Mouse (Mus musculus) MEL (cell line): ENCODE measurements around the gene Hpse. TPM values are rescaled to one million over a fixed set of nuclear protein-coding genes. Genes with fewer than 3 reads are reported as not detected.

Experiments
- DNase-seq: peaks from one replicate; pipeline ENCODE4 v3.0.0; 2011; ENCODE audit warnings: low read depth, low spot score
- H3K27ac ChIP-seq: 2 replicates; pipeline ENCODE4 v1.5.1; 2012; ENCODE audit warnings: low read depth, mild to moderate bottlenecking, control low read depth, low read length, moderate library complexity; ENCODE audit not compliant: control insufficient read depth
- H3K27me3 ChIP-seq, 2 experiments: fragments of 150-350 bp in 1 of 2; sonication (generic) in 1 of 2; 2 replicates each; pipeline ENCODE4 v1.6.1; 2012; ENCODE audit warnings: low read length in 2 of 2, mild to moderate bottlenecking in 2 of 2, improper control_type of control experiment in 1 of 2, moderate library complexity in 1 of 2; ENCODE audit not compliant: insufficient read depth in 2 of 2, control insufficient read depth in 1 of 2
- H3K36me3 ChIP-seq, 2 experiments: 2 replicates each; pipeline ENCODE4 v1.6.1; 2012 to 2014; ENCODE audit warnings: low read length in 2 of 2, improper control_type of control experiment in 1 of 2, inconsistent platforms in 1 of 2, mild to moderate bottlenecking in 1 of 2; ENCODE audit not compliant: insufficient read depth in 2 of 2, control insufficient read depth in 1 of 2
- H3K4me1 ChIP-seq, 2 experiments: fragments of 150-350 bp in 1 of 2; sonication (generic) in 1 of 2; 2 replicates each; pipeline ENCODE4 v1.6.1; 2012; ENCODE audit warnings: low read length in 2 of 2, improper control_type of control experiment in 1 of 2, mild to moderate bottlenecking in 1 of 2; ENCODE audit not compliant: insufficient read depth in 2 of 2, control insufficient read depth in 1 of 2
- H3K4me3 ChIP-seq, 2 experiments: fragments of 150-350 bp in 1 of 2; sonication (generic) in 1 of 2; 2 replicates each; pipeline ENCODE4 v1.5.1; 2012; ENCODE audit warnings: low read depth in 2 of 2, low read length in 2 of 2, mild to moderate bottlenecking in 2 of 2, moderate library complexity in 2 of 2, control low read depth in 1 of 2, improper control_type of control experiment in 1 of 2; ENCODE audit not compliant: control insufficient read depth in 1 of 2, insufficient read depth in 1 of 2
- H3K79me2 ChIP-seq: 2 replicates; pipeline ENCODE4 v1.6.1; 2012; ENCODE audit warnings: mild to moderate bottlenecking, low read length, moderate library complexity; ENCODE audit not compliant: control insufficient read depth, poor library complexity, insufficient read depth
- H3K9ac ChIP-seq: 2 replicates; pipeline ENCODE4 v1.6.1; 2012; ENCODE audit warnings: low read depth, mild to moderate bottlenecking, control low read depth, low read length, moderate library complexity; ENCODE audit not compliant: control insufficient read depth, poor library complexity, severe bottlenecking
- H3K9me3 ChIP-seq: fragments of 150-350 bp; sonication (generic); replicated peaks from 2 replicates; pipeline ENCODE4 v1.6.1; 2012; ENCODE audit warnings: mild to moderate bottlenecking, low read length, improper control_type of control experiment, moderate library complexity; ENCODE audit not compliant: insufficient read depth
- CHD1 ChIP-seq: IDR thresholded peaks from 2 replicates; pipeline ENCODE4 v1.6.1; 2012; ENCODE audit warnings: low read depth, mild to moderate bottlenecking, inconsistent platforms, low read length, improper control_type of control experiment
- EP300 ChIP-seq, 2 experiments: IDR thresholded peaks; 2 replicates each; pipeline ENCODE4 v1.6.1; 2011; ENCODE audit warnings: improper control_type of control experiment in 2 of 2, low read length in 2 of 2, low read depth in 1 of 2, mild to moderate bottlenecking in 1 of 2
- ETS1 ChIP-seq: IDR thresholded peaks from 2 replicates; pipeline ENCODE4 v1.6.1; 2012; ENCODE audit warnings: low read depth, mild to moderate bottlenecking, inconsistent platforms, low read length, improper control_type of control experiment, moderate library complexity
- MAX ChIP-seq: IDR thresholded peaks from 2 replicates; pipeline ENCODE4 v1.6.1; 2011; ENCODE audit warnings: low read length, improper control_type of control experiment
- MAZ ChIP-seq: IDR thresholded peaks from 2 replicates; pipeline ENCODE4 v1.6.1; 2012; ENCODE audit warnings: low read depth, mild to moderate bottlenecking, inconsistent platforms, low read length, improper control_type of control experiment
- POLR2A ChIP-seq, 2 experiments: IDR thresholded peaks; 2 replicates each; pipeline ENCODE4 v1.6.1; 2011 to 2012; ENCODE audit warnings: low read length in 2 of 2, mild to moderate bottlenecking in 2 of 2, control low read depth in 1 of 2, improper control_type of control experiment in 1 of 2, low read depth in 1 of 2, moderate library complexity in 1 of 2; ENCODE audit not compliant: control insufficient read depth in 1 of 2, insufficient read depth in 1 of 2, poor library complexity in 1 of 2
- RAD21 ChIP-seq: IDR thresholded peaks from 2 replicates; pipeline ENCODE4 v1.6.1; 2011; ENCODE audit warnings: mild to moderate bottlenecking, low read depth, low read length, improper control_type of control experiment
- TAL1 ChIP-seq: IDR thresholded peaks from 2 replicates; pipeline ENCODE4 v1.6.1; 2012; ENCODE audit warnings: mild to moderate bottlenecking, inconsistent platforms, low read length, moderate library complexity, mixed read lengths
- TCF12 ChIP-seq: IDR thresholded peaks from 2 replicates; pipeline ENCODE4 v1.6.1; 2014; ENCODE audit warnings: low read depth, mild to moderate bottlenecking, inconsistent platforms, low read length, improper control_type of control experiment, moderate library complexity
- USF1 ChIP-seq: IDR thresholded peaks from 2 replicates; pipeline ENCODE4 v1.6.1; 2014; ENCODE audit warnings: low read depth, mild to moderate bottlenecking, inconsistent platforms, low read length, improper control_type of control experiment, moderate library complexity
- ZC3H11A ChIP-seq: IDR thresholded peaks from 2 replicates; pipeline ENCODE4 v1.6.1; 2012; ENCODE audit warnings: low read depth, mild to moderate bottlenecking, inconsistent platforms, low read length, improper control_type of control experiment
- ZMIZ1 ChIP-seq: IDR thresholded peaks from 2 replicates; pipeline ENCODE4 v1.6.1; 2012; ENCODE audit warnings: low read depth, mild to moderate bottlenecking, inconsistent platforms, low read length, improper control_type of control experiment, moderate library complexity
- polyA plus RNA-seq, 2 experiments: library from polyadenylated mRNA; stranded (reverse) in 1 of 2; unstranded in 1 of 2; fragments of >175 nt in 1 of 2; fragments of >200 nt in 1 of 2; gene quantifications; 2 replicates each; pipeline versions ENCODE4 v1.2.1 to v1.2.4; 2012; ENCODE audit warnings: low replicate concordance in 2 of 2, low read depth in 1 of 2; ENCODE audit not compliant: insufficient read length in 2 of 2, insufficient read depth in 1 of 2, missing spikeins in 1 of 2
- total RNA-seq: library from RNA; depleted of rRNA; stranded (reverse); fragments of 300-350 nt; gene quantifications from 2 replicates; pipeline ENCODE4 v1.2.3, GENCODE M21; 2012

The Hpse gene
- total and polyA plus RNA-seq, 3 experiments, result 0.03 TPM; not detected in 2

DNA sequence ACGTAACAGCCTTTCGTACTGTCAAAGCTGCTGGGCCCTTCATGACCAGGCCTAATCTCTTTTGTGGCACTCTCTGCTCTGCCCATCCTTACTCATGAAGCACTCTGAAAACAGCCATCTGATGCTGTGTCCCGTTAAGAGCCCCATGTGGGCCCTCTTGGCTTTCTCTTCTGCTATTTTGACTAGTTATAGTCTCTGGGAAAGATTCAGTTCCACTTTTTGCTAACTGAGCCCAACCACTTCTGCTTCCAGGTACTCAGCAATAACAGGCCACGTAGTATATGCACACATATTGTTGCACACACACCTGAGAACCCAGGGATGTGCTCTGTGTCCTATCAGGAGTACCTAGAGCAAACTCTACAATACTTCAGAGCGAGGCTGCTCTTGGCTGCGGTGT, 56.5 kb downstream of the Hpse start:
- no peak overlapping the region for H3K4me3 ChIP-seq
- H3K27ac ChIP-seq, result no peak overlapping the region
- TF ChIP-seq RAD21 (no peak), POLR2A (IDR thresholded peaks at IDR 0.05; ENCODE audit: control insufficient read depth in 1 of 2, insufficient read depth in 1 of 2, low read depth in 1 of 2, low read length in 2 of 2, poor library complexity in 1 of 2) (0 out of 4 replicates have a peak, but pooled peaks of 1 of the 2 experiments have one; percentile 22), MAZ (no peak), CHD1 (no peak)
- H3K36me3 ChIP-seq, result peaks cover 0 to 4% of the 10 kb centered on the region in 2 experiments; a peak in 3 of 4 replicates
- H3K9me3 ChIP-seq, result no peaks in the 10 kb centered on the region
- H3K4me1 ChIP-seq, result peaks cover 0 to 4% of the 10 kb centered on the region in 2 experiments; a peak in 1 of 4 replicates
- H3K79me2 ChIP-seq, result no peaks in the 10 kb centered on the region
- H3K9ac ChIP-seq, result no peak overlapping the region
- peak; percentile 38 for DNase-seq
- H3K27me3 ChIP-seq, result no peaks in the 10 kb centered on the region

DNA sequence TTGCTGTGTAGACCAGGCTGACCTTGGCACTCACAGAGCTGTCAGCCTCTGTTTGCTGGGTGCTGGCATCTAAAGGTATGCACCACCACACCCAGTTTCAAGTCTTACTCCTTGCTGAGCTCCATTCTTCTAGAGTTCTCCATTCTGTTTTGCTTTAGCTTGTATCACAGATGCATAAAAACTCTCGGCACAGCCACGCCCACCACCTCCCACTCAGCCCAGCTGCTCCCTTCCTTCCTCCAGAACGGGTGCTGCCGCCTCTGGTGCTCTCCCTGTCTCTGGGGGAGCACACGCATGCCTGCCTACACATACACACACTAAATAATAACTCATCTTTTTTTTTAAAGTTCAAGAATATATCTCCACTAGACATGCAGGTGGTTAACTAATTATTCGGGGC, 61.1 kb downstream of the Hpse start:
- no peak overlapping the region for H3K9ac ChIP-seq
- DNase-seq, result peak; percentile 20
- H3K27ac ChIP-seq, result no peak overlapping the region
- no peak for TF ChIP-seq ZMIZ1
- TF ChIP-seq, all 39 proteins: peak for 0
- Histone ChIP-seq H3K79me2 (no peaks in the 10 kb centered on the region), H3K4me3 (no peak overlapping the region), H3K9me3 (no peaks in the 10 kb centered on the region), H3K4me1 (peaks cover 0 to 4% of the 10 kb centered on the region in 2 experiments; a peak in 1 of 4 replicates), H3K27me3 (no peaks in the 10 kb centered on the region), H3K36me3 (peaks cover 0 to 4% of the 10 kb centered on the region in 2 experiments; a peak in 3 of 4 replicates)

DNA sequence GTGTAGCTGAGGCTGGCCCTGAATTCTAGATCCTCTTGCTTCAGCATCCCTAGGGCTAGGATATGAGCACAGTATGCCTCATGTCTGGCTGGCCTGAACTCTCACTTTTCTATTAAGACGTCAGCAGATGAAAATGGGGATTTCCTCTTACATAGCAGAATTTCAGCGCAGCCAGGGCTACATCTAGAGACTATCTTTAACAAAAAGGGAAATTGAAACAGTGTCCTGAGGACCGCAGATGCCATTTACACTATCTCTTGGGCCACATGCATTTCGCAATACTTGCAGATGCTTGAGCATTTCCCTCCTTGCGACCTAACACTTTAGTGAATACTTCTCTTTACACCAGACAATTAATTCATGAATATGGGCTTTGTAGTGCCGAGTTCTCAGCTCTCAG, 63.2 kb downstream of the Hpse start:
- peak; percentile 52 for DNase-seq
- Histone ChIP-seq H3K79me2 (no peaks in the 10 kb centered on the region), H3K4me1 (peaks cover 0 to 4% of the 10 kb centered on the region in 2 experiments; a peak in 1 of 4 replicates), H3K27ac (no peak overlapping the region; the same call in 1 of the 2 replicates), H3K9ac (no peak overlapping the region), H3K4me3 (no peak overlapping the region), H3K27me3 (no peaks in the 10 kb centered on the region), H3K36me3 (peaks cover 0 to under 1% of the 10 kb centered on the region in 2 experiments; a peak in 3 of 4 replicates), H3K9me3 (no peaks in the 10 kb centered on the region)
- no peak for TF ChIP-seq USF1
- no peak for TF ChIP-seq ZC3H11A
- 0 out of 4 replicates have a peak, but pooled peaks of 1 of the 2 experiments have one; percentile 15 for TF ChIP-seq EP300 (IDR thresholded peaks at IDR 0.05; ENCODE audit: low read depth in 1 of 2, low read length in 2 of 2)
- TF ChIP-seq TCF12, result no peak
- peak; percentile 49; the same call in 1 of the 2 replicates for TF ChIP-seq TAL1
- no peak for TF ChIP-seq MAX
- TF ChIP-seq ETS1, result 0 out of 2 replicates have a peak, but pooled peaks have one; percentile 10
- TF ChIP-seq POLR2A (IDR thresholded peaks at IDR 0.05; ENCODE audit: control insufficient read depth in 1 of 2, insufficient read depth in 1 of 2, low read depth in 1 of 2, low read length in 2 of 2, poor library complexity in 1 of 2), result 0 out of 4 replicates have a peak, but pooled peaks of 1 of the 2 experiments have one; percentile 17
